Mouse (Mus musculus): ENCODE data around the gene Myom3. TPM values are rescaled to one million over a fixed set of nuclear protein-coding genes. Genes with fewer than 3 reads are reported as not detected.

Myom3 gene
- total RNA-seq, 2 experiments from 2014 or later: 31.1 to 100 TPM

- TF ChIP-seq CTCF (IDR thresholded peaks at IDR 0.05): no peak
- intact Hi-C loops (cut with DNase I): no loop called here
- H3K4me3 ChIP-seq: no peak overlapping the region
- no peak for DNase-seq
- no peak overlapping the region for H3K27ac ChIP-seq
These were observed 29.6 kb downstream of the Myom3 start for GRCm38 (mm10) chr4:135789135-135789534.

GRCm38 (mm10) chr4:135792821-135793220 is 33.3 kb downstream of the Myom3 start:
- DNase-seq: no peak
- TF ChIP-seq CTCF (IDR thresholded peaks at IDR 0.05): no peak
- intact Hi-C loops (cut with DNase I): no loop called here
- no peak overlapping the region for H3K4me3 ChIP-seq
- no peak overlapping the region for H3K27ac ChIP-seq

GRCm38 (mm10) chr4:135797931-135798330 is 38.4 kb downstream of the Myom3 start:
- H3K27ac ChIP-seq: peak overlapping the region; percentile 53; the same call in 1 of the 2 replicates
- no peak for TF ChIP-seq CTCF (IDR thresholded peaks at IDR 0.05)
- peak; percentile 61 for DNase-seq
- H3K4me3 ChIP-seq: peak overlapping the region; percentile 30
- intact Hi-C loops (cut with DNase I): no loop called here

- peak overlapping the region; percentile 75 for H3K27ac ChIP-seq
- DNase-seq: peak; percentile 93
- intact Hi-C loops (cut with DNase I): loop anchor here (1.0 to 2.0 kb wide), 3 partner anchors 72 to 119 kb away; partner anchors contain the start of genes Fuca1 and Pnrc2
- TF ChIP-seq CTCF (IDR thresholded peaks at IDR 0.05): peak; percentile 97
- H3K4me3 ChIP-seq: peak overlapping the region; percentile 44
These were observed 42.0 kb downstream of the Myom3 start for GRCm38 (mm10) chr4:135801543-135801942.

GRCm38 (mm10) chr4:135803299-135803698 is 43.8 kb downstream of the Myom3 start:
- Histone ChIP-seq H3K27ac (no peak overlapping the region), H3K4me3 (no peak overlapping the region)
- no peak for DNase-seq
- TF ChIP-seq CTCF (IDR thresholded peaks at IDR 0.05): peak; percentile 48
- intact Hi-C loops (cut with DNase I): no loop called here

GRCm38 (mm10) chr4:135804169-135804568 is 44.7 kb downstream of the Myom3 start:
- no peak for DNase-seq
- TF ChIP-seq CTCF (IDR thresholded peaks at IDR 0.05): no peak
- Histone ChIP-seq H3K27ac (no peak overlapping the region), H3K4me3 (no peak overlapping the region)
- intact Hi-C loops (cut with DNase I): no loop called here

GRCm38 (mm10) chr4:135814896-135815295 is 55.4 kb downstream of the Myom3 start:
- TF ChIP-seq CTCF (IDR thresholded peaks at IDR 0.05): no peak
- intact Hi-C loops (cut with DNase I): no loop called here
- Histone ChIP-seq H3K4me3 (no peak overlapping the region), H3K27ac (no peak overlapping the region)
- peak; percentile 1 for DNase-seq

- TF ChIP-seq CTCF (IDR thresholded peaks at IDR 0.05): peak; percentile 73
- DNase-seq: peak; percentile 56
- Histone ChIP-seq H3K27ac (no peak overlapping the region), H3K4me3 (no peak overlapping the region)
- intact Hi-C loops (cut with DNase I): no loop called here
These were observed 57.5 kb downstream of the Myom3 start for GRCm38 (mm10) chr4:135816905-135817622.

GRCm38 (mm10) chr4:135818366-135818765 is 58.9 kb downstream of the Myom3 start:
- no peak for TF ChIP-seq CTCF (IDR thresholded peaks at IDR 0.05)
- intact Hi-C loops (cut with DNase I): no loop called here
- no peak overlapping the region for H3K4me3 ChIP-seq
- no peak for DNase-seq
- no peak overlapping the region for H3K27ac ChIP-seq

- peak overlapping the region; percentile 84 for H3K27ac ChIP-seq
- peak overlapping the region; percentile 51 for H3K4me3 ChIP-seq
- no peak for TF ChIP-seq CTCF (IDR thresholded peaks at IDR 0.05)
- peak; percentile 74 for DNase-seq
- intact Hi-C loops (cut with DNase I): loop anchor here (5.0 kb wide), 1 partner anchor 57 kb away; no protein-coding TSS in a partner anchor
These were observed 60.5 kb downstream of the Myom3 start for GRCm38 (mm10) chr4:135819826-135820526.

- TF ChIP-seq CTCF (IDR thresholded peaks at IDR 0.05): no peak
These were observed 62.3 kb downstream of the Myom3 start for GRCm38 (mm10) chr4:135821772-135822171.

GRCm38 (mm10) chr4:135823298-135823697 is 63.8 kb downstream of the Myom3 start:
- intact Hi-C loops (cut with DNase I): loop anchor here (5.0 kb wide), 1 partner anchor 54 kb away; no protein-coding TSS in a partner anchor
- DNase-seq: peak; percentile 42
- Histone ChIP-seq H3K4me3 (no peak overlapping the region), H3K27ac (no peak overlapping the region)
- TF ChIP-seq CTCF (IDR thresholded peaks at IDR 0.05): peak; percentile 55

More at GRCm38 (mm10) chr4:135821772-135822171, 62.3 kb downstream of the Myom3 start:
- no peak for DNase-seq
- intact Hi-C loops (cut with DNase I): loop anchor here (5.0 kb wide), 1 partner anchor 56 kb away; no protein-coding TSS in a partner anchor
- Histone ChIP-seq H3K4me3 (no peak overlapping the region), H3K27ac (no peak overlapping the region)

- no peak for DNase-seq
- TF ChIP-seq CTCF (IDR thresholded peaks at IDR 0.05): no peak
- Histone ChIP-seq H3K27ac (peak overlapping the region; percentile 32; the same call in 1 of the 2 replicates), H3K4me3 (no peak overlapping the region)
- intact Hi-C loops (cut with DNase I): loop anchor here (5.0 kb wide), 1 partner anchor 53 kb away; no protein-coding TSS in a partner anchor
These were observed 64.7 kb downstream of the Myom3 start for GRCm38 (mm10) chr4:135824254-135824653.
